Mouse (Mus musculus) forebrain, embryonic 15.5 days (tissue): ENCODE measurements around the gene Tnks1bp1. TPM values are rescaled to one million over a fixed set of nuclear protein-coding genes. Genes with fewer than 3 reads are reported as not detected.

Experiments
- ATAC-seq: fragments of 200-750 bp; cut with Nextera tagmentation; replicated peaks from 2 replicates; pipeline ENCODE4 v1.8.0; 2017; ENCODE audit warnings: mild to moderate bottlenecking, moderate TSS enrichment, moderate library complexity
- H3K27ac ChIP-seq: fragments of 300-500 bp; sonication (generic); replicated peaks from 2 replicates; pipeline ENCODE4 v1.5.1; 2015; ENCODE audit warnings: mild to moderate bottlenecking, inconsistent platforms
- H3K27me3 ChIP-seq: fragments of 300-500 bp; sonication (generic); 2 replicates; pipeline ENCODE4 v1.6.1; 2015; ENCODE audit warnings: inconsistent platforms
- H3K36me3 ChIP-seq: fragments of 300-500 bp; sonication (generic); 2 replicates; pipeline ENCODE4 v1.6.1; 2015; ENCODE audit warnings: mild to moderate bottlenecking, inconsistent platforms
- H3K4me1 ChIP-seq: fragments of 300-500 bp; sonication (generic); 2 replicates; pipeline ENCODE4 v1.6.1; 2015; ENCODE audit warnings: inconsistent platforms
- H3K4me2 ChIP-seq: fragments of 300-500 bp; sonication (generic); replicated peaks from 2 replicates; pipeline ENCODE4 v1.6.1; 2015; ENCODE audit warnings: mild to moderate bottlenecking, inconsistent platforms
- H3K4me3 ChIP-seq: fragments of 300-500 bp; sonication (generic); 2 replicates; pipeline ENCODE4 v1.5.1; 2015; ENCODE audit warnings: mild to moderate bottlenecking, inconsistent platforms
- H3K9ac ChIP-seq: fragments of 300-500 bp; sonication (generic); replicated peaks from 2 replicates; pipeline ENCODE4 v1.6.1; 2015; ENCODE audit warnings: mild to moderate bottlenecking, inconsistent platforms
- H3K9me3 ChIP-seq: fragments of 300-500 bp; sonication (generic); 2 replicates; pipeline ENCODE4 v1.6.1; 2016; ENCODE audit warnings: inconsistent platforms
- WGBS: fragments of 180-500 bp; shearing (Covaris S2); methylation state at CpG from one replicate; pipeline ENCODE4 v1.1.7; 2015; ENCODE audit warnings: mixed read lengths; 5-methylcytosine and 5-hydroxymethylcytosine counted together
- polyA plus RNA-seq: library from polyadenylated mRNA; unstranded; fragments of >200 nt; fragmentation: Nextera tagmentation; extraction: Ambion mirVana; gene quantifications from 2 replicates; pipeline ENCODE4 v1.2.1, GENCODE M21; 2015

Gene Tnks1bp1
- polyA plus RNA-seq, 1 experiment from 2014 or later: 29.2 TPM

GRCm38 (mm10) chr2:85047081-85047480 lies 741 bp upstream of the Tnks1bp1 start:
- Histone ChIP-seq H3K36me3 (peaks cover 53% of the 10 kb centered on the region), H3K9ac (peak overlapping the region; percentile 69; the same call in 1 of the 2 replicates), H3K27ac (peak overlapping the region; percentile 90; the same call in 1 of the 2 replicates), H3K27me3 (no peaks in the 10 kb centered on the region), H3K4me2 (peak overlapping the region; percentile 58), H3K4me3 (peak overlapping the region; percentile 69), H3K4me1 (peaks cover 38% of the 10 kb centered on the region), H3K9me3 (no peaks in the 10 kb centered on the region)
- no peak for ATAC-seq
- 48% methylated on average over 10 of the region's 10 CpGs for WGBS

DNA sequence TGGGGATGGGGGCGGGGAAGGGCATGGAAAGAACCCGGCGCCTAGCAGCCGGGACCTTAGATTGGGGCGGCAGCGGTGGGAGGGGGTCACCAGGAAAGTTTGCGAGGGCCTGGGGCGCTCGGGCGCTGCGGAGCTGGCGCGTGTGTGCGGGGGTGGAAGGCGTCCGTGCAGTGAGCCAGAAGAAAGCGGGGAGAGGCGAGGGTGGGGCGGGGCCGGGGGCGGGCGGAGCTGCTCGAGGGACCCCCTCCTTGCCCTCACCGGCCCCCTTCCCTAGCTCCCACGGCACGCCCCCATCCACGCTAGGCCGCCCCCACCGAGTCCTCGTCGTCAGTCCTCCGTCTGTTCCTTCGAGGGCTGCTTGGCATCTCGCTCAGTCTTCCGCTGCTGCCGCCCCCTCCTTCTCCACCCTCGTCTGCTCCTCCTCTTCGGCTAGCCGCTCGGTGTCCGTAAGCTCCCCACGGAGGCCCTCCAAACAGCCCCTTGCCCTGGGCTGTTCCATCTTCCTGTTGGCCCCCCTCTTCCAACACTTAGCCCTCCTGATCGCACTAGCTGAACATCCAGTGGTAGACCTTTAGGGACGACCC lies 438 bp downstream of the Tnks1bp1 start:
- Histone ChIP-seq H3K4me3 (peak overlapping the region; percentile 69), H3K4me1 (peaks cover 38% of the 10 kb centered on the region), H3K36me3 (peaks cover 51% of the 10 kb centered on the region), H3K9ac (peak overlapping the region; percentile 69), H3K27me3 (no peaks in the 10 kb centered on the region), H3K27ac (peak overlapping the region; percentile 90), H3K4me2 (peak overlapping the region; percentile 58), H3K9me3 (no peaks in the 10 kb centered on the region)
- WGBS: under 1% methylated on average over 35 of the region's 44 CpGs
- ATAC-seq: peak; percentile 80

DNA sequence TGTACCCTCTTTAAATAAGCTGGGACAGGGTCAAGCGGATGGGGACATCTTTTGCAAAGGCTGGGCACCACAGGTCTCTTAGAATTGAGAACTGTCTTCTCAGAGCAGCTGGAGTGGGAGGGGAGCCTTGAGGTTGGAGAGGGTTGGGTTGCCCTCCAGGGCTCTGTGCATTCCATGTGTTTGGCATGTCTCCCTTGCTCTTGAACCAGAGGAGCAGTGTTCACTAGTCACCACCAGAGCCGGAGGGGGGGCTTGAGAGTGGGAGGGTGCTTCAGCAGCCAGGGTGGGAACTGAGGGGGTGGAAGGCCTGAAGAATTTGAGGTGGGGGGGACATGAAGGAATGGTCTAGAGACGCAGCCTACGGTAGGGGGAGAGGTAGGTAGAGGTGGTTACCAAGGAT lies 1.5 kb downstream of the Tnks1bp1 start:
- peak overlapping the region; percentile 58 for H3K4me2 ChIP-seq
- H3K4me1 ChIP-seq: peaks cover 38% of the 10 kb centered on the region
- ATAC-seq: no peak
- 70% methylated on average over 4 of the region's 4 CpGs for WGBS
- H3K27ac ChIP-seq: peak overlapping the region; percentile 90
- H3K9ac ChIP-seq: no peak overlapping the region
- H3K27me3 ChIP-seq: no peaks in the 10 kb centered on the region
- H3K36me3 ChIP-seq: peaks cover 50% of the 10 kb centered on the region
- H3K9me3 ChIP-seq: no peaks in the 10 kb centered on the region
- peak overlapping the region; percentile 9 for H3K4me3 ChIP-seq

DNA sequence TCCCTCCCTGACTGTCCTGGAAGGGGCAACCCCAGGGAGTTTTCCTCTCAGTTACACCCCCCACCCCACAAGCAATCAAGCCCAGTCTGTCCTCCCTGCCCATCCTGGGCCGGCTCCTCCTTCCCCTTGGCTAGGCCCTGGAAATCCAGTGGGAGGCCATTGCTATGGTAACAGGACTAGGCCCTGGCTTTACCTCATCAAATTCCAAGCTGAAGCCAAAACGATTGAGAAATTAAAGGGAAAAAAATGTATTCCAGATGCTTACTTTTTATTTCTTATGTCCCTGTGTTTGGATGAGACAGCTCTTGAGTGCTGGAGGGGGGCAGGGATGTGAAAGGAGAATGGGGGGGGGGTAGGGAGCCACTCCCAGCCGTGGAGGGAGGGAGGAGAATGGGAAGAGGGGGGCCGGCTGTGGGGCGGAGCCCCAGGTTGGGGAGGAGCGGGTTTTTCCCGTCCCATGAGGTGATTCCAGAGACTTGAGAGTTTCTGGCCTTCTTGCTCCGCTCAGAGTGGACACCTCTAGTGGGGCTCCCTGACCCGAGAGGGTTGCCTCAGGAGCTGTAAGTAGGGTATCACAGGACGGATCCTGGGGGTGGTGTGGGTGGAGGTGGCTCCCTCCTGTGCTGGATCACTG lies 2.3 kb downstream of the Tnks1bp1 start:
- no peaks in the 10 kb centered on the region for H3K9me3 ChIP-seq
- peak overlapping the region; percentile 17 for H3K4me3 ChIP-seq
- H3K4me2 ChIP-seq: peak overlapping the region; percentile 58
- ATAC-seq: no peak
- 4% methylated on average over 10 of the region's 10 CpGs for WGBS
- peaks cover 51% of the 10 kb centered on the region for H3K36me3 ChIP-seq
- peaks cover 38% of the 10 kb centered on the region for H3K4me1 ChIP-seq
- H3K9ac ChIP-seq: 0 out of 2 replicates have a peak overlapping the region, but pooled peaks have one; percentile 23
- no peaks in the 10 kb centered on the region for H3K27me3 ChIP-seq
- peak overlapping the region; percentile 90 for H3K27ac ChIP-seq

DNA sequence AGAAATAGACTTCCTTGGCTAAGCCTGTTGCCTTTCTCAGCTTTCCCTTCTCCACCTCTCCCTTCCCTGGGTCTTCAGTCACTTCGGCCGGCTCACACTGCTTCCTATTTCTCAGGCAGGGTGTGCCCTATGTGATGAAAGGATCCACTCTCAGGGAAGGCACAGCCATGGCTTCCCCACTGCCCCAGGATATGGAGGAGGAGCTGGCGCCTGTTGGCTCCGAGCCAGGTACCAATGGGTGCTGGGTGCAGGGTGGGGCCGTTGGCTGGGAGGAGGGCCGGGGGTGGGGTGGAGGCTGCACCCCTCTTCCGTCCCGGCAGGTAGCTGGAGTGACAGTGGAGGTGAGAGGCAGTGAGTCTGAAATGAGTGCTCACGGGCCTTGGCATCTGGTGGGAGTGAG lies 2.9 kb downstream of the Tnks1bp1 start:
- Histone ChIP-seq H3K4me1 (peaks cover 38% of the 10 kb centered on the region), H3K4me2 (peak overlapping the region; percentile 58), H3K27me3 (no peaks in the 10 kb centered on the region), H3K27ac (0 out of 2 replicates have a peak overlapping the region, but pooled peaks have one; percentile 14), H3K4me3 (peak overlapping the region; percentile 17; the same call in 1 of the 2 replicates), H3K9ac (0 out of 2 replicates have a peak overlapping the region, but pooled peaks have one; percentile 2), H3K9me3 (no peaks in the 10 kb centered on the region), H3K36me3 (peaks cover 47% of the 10 kb centered on the region)
- 47% methylated on average over 9 of the region's 9 CpGs for WGBS
- ATAC-seq: no peak

- no peak overlapping the region for H3K4me2 ChIP-seq
- no peak overlapping the region for H3K9ac ChIP-seq
- no peak overlapping the region for H3K27ac ChIP-seq
- H3K4me3 ChIP-seq: no peak overlapping the region
- WGBS: 92% methylated on average over 5 of the region's 5 CpGs
- no peaks in the 10 kb centered on the region for H3K9me3 ChIP-seq
- H3K27me3 ChIP-seq: no peaks in the 10 kb centered on the region
- H3K4me1 ChIP-seq: peaks cover 27% of the 10 kb centered on the region
- H3K36me3 ChIP-seq: peaks cover 45% of the 10 kb centered on the region
- ATAC-seq: no peak
These were observed 5.5 kb downstream of the Tnks1bp1 start for GRCm38 (mm10) chr2:85053192-85053816.

GRCm38 (mm10) chr2:85056711-85057110 lies 8.9 kb downstream of the Tnks1bp1 start:
- H3K4me2 ChIP-seq: no peak overlapping the region
- H3K27ac ChIP-seq: no peak overlapping the region
- no peaks in the 10 kb centered on the region for H3K27me3 ChIP-seq
- no peak for ATAC-seq
- WGBS: 84% methylated on average over 5 of the region's 5 CpGs
- peaks cover 61% of the 10 kb centered on the region for H3K36me3 ChIP-seq
- H3K9me3 ChIP-seq: no peaks in the 10 kb centered on the region
- H3K4me3 ChIP-seq: no peak overlapping the region
- H3K9ac ChIP-seq: no peak overlapping the region
- peaks cover 12% of the 10 kb centered on the region for H3K4me1 ChIP-seq

- ATAC-seq: no peak
- H3K4me1 ChIP-seq: peaks cover 12% of the 10 kb centered on the region
- no peak overlapping the region for H3K9ac ChIP-seq
- H3K4me2 ChIP-seq: no peak overlapping the region
- H3K36me3 ChIP-seq: peaks cover 60% of the 10 kb centered on the region
- H3K27ac ChIP-seq: no peak overlapping the region
- no peaks in the 10 kb centered on the region for H3K9me3 ChIP-seq
- H3K27me3 ChIP-seq: no peaks in the 10 kb centered on the region
- H3K4me3 ChIP-seq: no peak overlapping the region
- 93% methylated on average over 6 of the region's 6 CpGs for WGBS
These were observed 11.9 kb downstream of the Tnks1bp1 start for GRCm38 (mm10) chr2:85059677-85060076.

DNA sequence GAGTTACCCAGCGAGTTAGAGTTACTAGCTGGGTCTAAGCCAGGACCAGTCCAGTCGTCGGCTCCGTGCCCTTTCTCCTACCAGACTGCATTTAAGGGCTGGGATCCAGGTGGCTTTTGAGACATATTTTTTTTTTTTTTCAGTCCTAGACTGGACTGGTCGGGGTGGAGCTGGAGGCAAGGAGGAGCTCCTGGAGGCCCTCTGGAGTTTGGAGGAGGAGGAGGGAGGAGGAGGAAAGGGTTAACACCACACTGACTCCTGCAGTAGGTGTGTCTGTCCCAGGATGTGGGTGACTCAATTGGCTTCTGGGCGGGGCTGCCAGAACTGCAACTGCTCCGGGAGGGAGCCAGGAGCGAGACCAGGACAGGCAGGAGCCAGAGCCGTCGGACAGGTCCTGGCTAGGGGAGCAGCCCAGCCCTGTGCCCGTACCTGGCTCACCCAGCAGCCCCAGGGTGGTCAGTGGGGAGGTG lies 12.8 kb downstream of the Tnks1bp1 start:
- Histone ChIP-seq H3K9me3 (no peaks in the 10 kb centered on the region), H3K27me3 (no peaks in the 10 kb centered on the region), H3K27ac (no peak overlapping the region), H3K4me2 (0 out of 2 replicates have a peak overlapping the region, but pooled peaks have one; percentile 11), H3K9ac (no peak overlapping the region), H3K4me1 (peaks cover 12% of the 10 kb centered on the region), H3K36me3 (peaks cover 54% of the 10 kb centered on the region), H3K4me3 (no peak overlapping the region)
- peak; percentile 33; the same call in 1 of the 2 replicates for ATAC-seq
- 12% methylated on average over 11 of the region's 11 CpGs for WGBS

GRCm38 (mm10) chr2:85061107-85061541 lies 13.3 kb downstream of the Tnks1bp1 start:
- Histone ChIP-seq H3K27me3 (no peaks in the 10 kb centered on the region), H3K9ac (no peak overlapping the region), H3K4me1 (peaks cover 12% of the 10 kb centered on the region), H3K4me3 (no peak overlapping the region), H3K27ac (no peak overlapping the region), H3K9me3 (no peaks in the 10 kb centered on the region), H3K36me3 (peaks cover 54% of the 10 kb centered on the region), H3K4me2 (0 out of 2 replicates have a peak overlapping the region, but pooled peaks have one; percentile 11)
- 40% methylated on average over 10 of the region's 10 CpGs for WGBS
- peak; percentile 24 for ATAC-seq

DNA sequence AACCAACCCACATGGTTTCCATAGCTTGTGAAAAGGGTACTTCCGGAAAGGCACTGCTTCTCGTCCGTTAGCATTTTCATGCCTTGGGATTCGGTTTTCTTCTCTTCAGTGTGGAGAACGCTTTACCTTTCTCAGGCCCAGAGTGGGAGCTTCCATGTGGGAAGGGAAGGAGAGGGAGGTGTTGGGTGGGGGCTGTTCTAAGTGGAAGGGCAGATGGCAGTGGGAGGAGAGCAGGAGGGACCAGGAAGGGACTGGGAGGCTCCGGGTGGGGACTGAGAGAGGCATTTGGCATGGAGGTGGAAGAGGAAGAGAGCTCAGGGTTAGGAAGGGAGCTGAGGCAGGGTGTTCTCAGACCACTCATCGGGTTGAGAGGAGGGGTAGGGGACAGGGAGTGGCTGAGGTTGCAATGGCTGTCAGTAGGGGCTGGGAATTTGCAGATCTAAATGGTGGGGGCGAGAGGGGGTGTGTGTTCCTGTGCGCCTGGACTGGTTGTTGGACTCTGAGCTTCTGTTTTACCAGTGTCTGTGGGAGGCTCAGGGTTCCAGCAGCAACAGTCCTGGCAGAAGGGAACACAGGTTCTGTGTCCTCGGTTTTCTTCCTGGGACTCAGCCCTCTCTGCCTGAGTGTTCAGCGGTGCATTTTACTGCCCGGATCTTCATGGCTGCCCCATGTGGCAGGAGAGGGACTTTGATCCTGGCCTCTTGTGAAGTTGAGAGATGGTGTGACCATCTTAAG lies 17.5 kb downstream of the Tnks1bp1 start:
- Histone ChIP-seq H3K4me2 (no peak overlapping the region), H3K36me3 (peaks cover 26% of the 10 kb centered on the region), H3K4me1 (peaks cover 12% of the 10 kb centered on the region), H3K9ac (no peak overlapping the region), H3K9me3 (no peaks in the 10 kb centered on the region), H3K4me3 (no peak overlapping the region), H3K27me3 (no peaks in the 10 kb centered on the region), H3K27ac (no peak overlapping the region)
- no peak for ATAC-seq
- WGBS: 92% methylated on average over 12 of the region's 12 CpGs
